Mouse (Mus musculus) CD4-positive helper T cell, adult 2 months (primary cell): Measurements from ENCODE around the gene Mtg1.

Experiments
- DNase-seq: peaks from one replicate; pipeline ENCODE4 v3.0.0-alpha.2; 2012; ENCODE audit warnings: low read depth, missing footprints, low spot score

The Mtg1 gene

GRCm38 (mm10) chr7:140188391-140189328, 51.3 kb downstream of the Mtg1 start:
- DNase-seq: peak; percentile 63

- no peak for DNase-seq
Observed at GRCm38 (mm10) chr7:140190435-140190834, 53.1 kb downstream of the Mtg1 start.

GRCm38 (mm10) chr7:140192445-140192844, 55.1 kb downstream of the Mtg1 start:
- DNase-seq: peak; percentile 16

- DNase-seq: peak; percentile 35
Observed at GRCm38 (mm10) chr7:140192851-140193250, 55.5 kb downstream of the Mtg1 start.

GRCm38 (mm10) chr7:140194031-140194430, 56.7 kb downstream of the Mtg1 start:
- DNase-seq: no peak

- no peak for DNase-seq
Observed at GRCm38 (mm10) chr7:140196002-140196401, 58.6 kb downstream of the Mtg1 start.
